Mouse (Mus musculus) cerebellum, adult 2 months (tissue): ENCODE results near the gene Bcl2.

Experiments
- CTCF ChIP-seq: fragments of 200-500 bp; IDR thresholded peaks from 2 replicates; pipeline ENCODE4 v1.5.1; 2011; ENCODE audit warnings: low read depth, mild to moderate bottlenecking, control low read depth, low read length, moderate library complexity, borderline replicate concordance; ENCODE audit not compliant: insufficient read depth
- POLR2A ChIP-seq: fragments of 200-500 bp; IDR thresholded peaks from 2 replicates; pipeline ENCODE4 v1.6.1; 2011; ENCODE audit warnings: low read length, control low read depth, borderline replicate concordance; ENCODE audit not compliant: insufficient read depth

DNA sequence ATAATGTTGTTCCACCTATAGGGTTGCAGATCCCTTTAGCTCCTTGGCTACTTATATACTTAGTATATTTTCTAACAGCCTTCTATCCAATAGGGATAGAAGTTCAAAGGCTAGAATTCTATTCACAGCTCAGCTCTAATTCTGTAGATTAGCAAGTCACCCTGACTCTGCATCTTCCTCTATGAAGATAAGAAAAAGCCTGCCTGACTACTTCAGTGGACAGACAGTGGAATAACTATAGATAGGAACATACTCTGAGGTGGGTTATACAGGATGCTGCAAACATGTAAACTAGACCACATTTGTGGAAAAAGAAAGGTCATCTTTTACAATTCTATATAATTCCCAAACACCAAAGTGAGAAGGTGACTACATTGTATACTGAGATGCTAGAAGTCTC is 21.5 kb downstream of the Bcl2 start:
- TF ChIP-seq CTCF (no peak), POLR2A (no peak)
